Mouse (Mus musculus) stomach, embryonic 14.5 days (tissue): ENCODE measurements around the gene Kbtbd7. TPM values are rescaled to one million over a fixed set of nuclear protein-coding genes. Genes with fewer than 3 reads are reported as not detected.
"Not testable (repeated sequence)": the region's sequence is repeated elsewhere in the genome, so short reads cannot be mapped to it uniquely, and the experiment has no call there.

Source experiments
- ATAC-seq: fragments of 200-750 bp; cut with Nextera tagmentation; 2 replicates; pipeline ENCODE4 v1.8.0; 2017; ENCODE audit warnings: low read depth, moderate TSS enrichment; ENCODE audit not compliant: insufficient number of reproducible peaks, insufficient read depth, low FRiP score
- H3K27ac ChIP-seq: fragments of 300-500 bp; sonication (generic); 2 replicates; pipeline ENCODE4 v1.5.1; 2014; ENCODE audit warnings: mild to moderate bottlenecking, low read length, moderate library complexity, mixed read lengths
- H3K27me3 ChIP-seq: fragments of 300-500 bp; sonication (generic); 2 replicates; pipeline ENCODE4 v1.6.1; 2014; ENCODE audit warnings: low read length, control low read depth, mixed read lengths; ENCODE audit not compliant: control insufficient read depth, insufficient read depth
- H3K36me3 ChIP-seq: fragments of 300-500 bp; sonication (generic); 2 replicates; pipeline ENCODE4 v1.6.1; 2014; ENCODE audit warnings: mild to moderate bottlenecking, control low read depth, low read length, moderate library complexity, mixed read lengths; ENCODE audit not compliant: control insufficient read depth, insufficient read depth
- H3K4me1 ChIP-seq: fragments of 300-500 bp; sonication (generic); 2 replicates; pipeline ENCODE4 v1.6.1; 2014; ENCODE audit warnings: low read length, control low read depth, mixed read lengths; ENCODE audit not compliant: control insufficient read depth, insufficient read depth
- H3K4me2 ChIP-seq: fragments of 300-500 bp; sonication (generic); replicated peaks from 2 replicates; pipeline ENCODE4 v1.6.1; 2014; ENCODE audit warnings: low read depth, low read length, control low read depth
- H3K4me3 ChIP-seq: fragments of 300-500 bp; sonication (generic); 2 replicates; pipeline ENCODE4 v1.5.1; 2014; ENCODE audit warnings: low read depth, low read length, control low read depth
- H3K9ac ChIP-seq: fragments of 300-500 bp; sonication (generic); replicated peaks from 2 replicates; pipeline ENCODE4 v1.6.1; 2014; ENCODE audit warnings: low read depth, mild to moderate bottlenecking, control low read depth, low read length, moderate library complexity, mixed read lengths
- H3K9me3 ChIP-seq: fragments of 300-500 bp; sonication (generic); 2 replicates; pipeline ENCODE4 v1.6.1; 2016; ENCODE audit warnings: low read depth, low read length, control low read depth; ENCODE audit not compliant: control insufficient read depth
- WGBS: fragments of 180-500 bp; shearing (Covaris S2); extraction: QIAGEN DNeasy Blood & Tissue Kit; methylation state at CpG from one replicate; pipeline ENCODE4 v1.1.7; 2014; 5-methylcytosine and 5-hydroxymethylcytosine counted together
- polyA plus RNA-seq: library from polyadenylated mRNA; unstranded; fragments of >200 nt; fragmentation: Nextera tagmentation; extraction: Ambion mirVana; gene quantifications from 2 replicates; pipeline ENCODE4 v1.2.1, GENCODE M21; 2014

Gene Kbtbd7
- polyA plus RNA-seq, 1 experiment from 2014 or later: 14.3 TPM

DNA sequence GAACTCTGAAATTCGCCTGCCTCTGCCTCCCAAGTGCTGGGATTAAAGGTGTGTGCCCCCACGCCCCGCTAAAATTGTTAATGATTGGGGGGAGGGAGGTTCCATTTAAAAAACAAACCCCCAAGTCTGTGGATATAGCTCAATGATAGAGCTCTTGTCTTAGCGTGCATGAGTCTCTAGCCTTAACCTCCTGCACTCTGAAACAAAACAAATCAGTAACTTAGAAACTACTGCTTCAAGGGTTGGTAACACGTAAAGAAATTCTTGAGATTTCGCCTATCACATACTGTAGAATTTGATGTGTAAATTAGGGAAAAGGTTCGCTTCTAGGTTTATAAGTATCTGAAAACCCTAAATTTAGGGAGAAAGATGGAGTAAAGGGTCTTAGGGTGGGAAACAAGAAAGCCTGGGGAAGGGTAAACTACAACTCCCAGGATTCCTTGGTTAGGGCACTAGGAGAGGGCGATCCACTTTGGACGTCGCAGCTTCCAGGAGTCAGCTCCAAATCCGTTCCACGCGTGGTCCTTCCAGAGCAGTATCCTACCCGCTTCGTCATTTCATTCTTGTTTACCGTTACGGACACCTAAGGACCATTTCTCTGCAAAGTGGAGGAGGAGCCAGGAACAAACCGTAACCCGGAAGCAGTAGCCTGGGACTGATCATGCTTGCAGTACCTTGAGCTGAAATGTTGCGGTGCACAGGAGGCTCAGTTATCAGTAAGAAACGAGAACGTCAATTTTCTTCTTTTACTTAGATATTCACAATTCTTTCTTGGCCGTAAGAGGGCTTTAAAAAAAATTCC is 28.8 kb upstream of the Kbtbd7 start, which contains the start of gene Mtrf1:
Mtrf1 (plus strand) TSS at position 452 of the 802 bp plus-strand sequence.
- Histone ChIP-seq H3K9me3 (no peaks in the 10 kb centered on the region), H3K27ac (peak within 1 kb of the TSS; percentile 89), H3K36me3 (peaks cover 5% of the 10 kb centered on the region), H3K9ac (peak within 1 kb of the TSS; percentile 23; the same call in 1 of the 2 replicates), H3K27me3 (no peaks in the 10 kb centered on the region), H3K4me1 (no peaks in the 10 kb centered on the region), H3K4me3 (peak within 1 kb of the TSS; percentile 63), H3K4me2 (peak within 1 kb of the TSS; percentile 53)
- WGBS: 19% methylated on average over 23 of the region's 23 CpGs
- ATAC-seq: peak; percentile 86

DNA sequence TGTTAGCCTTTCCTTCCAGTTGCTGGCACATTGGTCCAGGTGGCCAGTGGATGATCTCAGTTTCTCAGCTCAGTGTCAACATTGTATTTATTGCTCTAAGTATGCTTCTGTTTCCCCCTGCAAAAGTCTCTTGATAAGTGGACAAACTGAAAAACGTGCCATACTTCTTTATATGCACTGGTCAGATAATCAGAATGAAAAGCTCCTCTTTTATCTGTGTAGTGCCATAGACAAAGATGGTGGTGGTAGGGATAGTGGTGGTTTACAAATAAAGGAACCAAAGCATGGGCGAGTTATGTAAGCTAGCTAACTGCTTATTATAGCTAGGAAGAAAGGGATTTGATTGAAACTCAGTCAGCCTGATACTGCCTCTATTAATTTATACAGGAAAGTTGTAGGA is 18.7 kb upstream of the Kbtbd7 start:
- H3K27ac ChIP-seq: no peak overlapping the region
- no peaks in the 10 kb centered on the region for H3K27me3 ChIP-seq
- H3K4me3 ChIP-seq: no peak overlapping the region
- no peaks in the 10 kb centered on the region for H3K4me1 ChIP-seq
- H3K36me3 ChIP-seq: peaks cover 6% of the 10 kb centered on the region; the same call in 1 of the 2 replicates
- no peak for ATAC-seq
- 83% methylated on average over 2 of the region's 2 CpGs for WGBS
- no peak overlapping the region for H3K9ac ChIP-seq
- no peak overlapping the region for H3K4me2 ChIP-seq
- no peaks in the 10 kb centered on the region for H3K9me3 ChIP-seq

DNA sequence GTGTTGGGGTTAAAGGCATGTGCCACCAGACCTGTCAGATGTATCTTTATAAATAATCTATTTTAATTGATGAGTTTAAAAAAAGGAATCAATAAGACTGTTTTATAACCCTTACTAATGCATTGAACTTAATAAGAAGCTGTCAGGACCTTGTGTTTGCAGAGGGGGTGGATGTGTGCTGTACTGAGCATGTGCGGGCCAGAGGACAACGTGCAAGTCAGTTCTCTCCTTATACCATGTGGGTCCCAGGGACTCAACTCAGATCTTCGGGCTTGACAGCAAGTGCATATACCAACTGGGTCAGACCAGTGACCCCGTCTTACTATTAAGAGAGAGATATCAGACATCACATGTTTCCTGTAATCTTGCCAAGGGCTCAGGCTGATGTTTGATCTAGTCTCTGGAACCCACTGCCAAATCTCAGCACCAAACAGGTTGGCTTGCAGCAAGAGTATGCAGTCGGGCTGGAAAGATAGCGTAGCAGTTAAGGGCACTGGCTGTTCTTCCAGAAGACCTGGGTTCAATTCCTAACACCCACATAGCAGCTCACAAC is 17.0 kb upstream of the Kbtbd7 start:
- H3K27me3 ChIP-seq: no peaks in the 10 kb centered on the region
- no peak overlapping the region for H3K4me2 ChIP-seq
- H3K4me3 ChIP-seq: no peak overlapping the region
- H3K9ac ChIP-seq: no peak overlapping the region
- no peaks in the 10 kb centered on the region; the same call in 1 of the 2 replicates for H3K36me3 ChIP-seq
- H3K9me3 ChIP-seq: no peaks in the 10 kb centered on the region
- no peak overlapping the region for H3K27ac ChIP-seq
- ATAC-seq: no peak
- WGBS: 89% methylated on average over 6 of the region's 6 CpGs
- no peaks in the 10 kb centered on the region for H3K4me1 ChIP-seq

DNA sequence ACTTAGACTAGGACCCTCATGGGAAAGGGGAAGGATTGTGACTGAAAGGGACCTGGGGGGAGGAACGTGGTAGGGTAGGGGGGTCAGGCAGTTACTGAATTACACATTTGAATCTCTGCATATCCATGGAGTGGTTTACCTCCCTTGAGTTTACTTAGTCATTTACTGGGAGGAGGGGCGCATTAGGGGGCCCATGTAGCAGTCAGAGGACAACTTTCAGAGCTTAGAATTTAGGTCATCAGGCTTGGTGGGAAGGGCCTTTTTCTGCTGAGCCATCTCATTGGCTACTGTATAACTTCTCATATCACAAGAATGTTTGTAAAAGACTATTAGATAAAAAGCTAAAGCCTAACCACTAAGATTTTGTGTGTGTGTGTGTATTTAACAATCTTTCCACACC is 15.6 kb upstream of the Kbtbd7 start:
- Histone ChIP-seq H3K27ac (peak overlapping the region; percentile 39; the same call in 1 of the 2 replicates), H3K4me2 (no peak overlapping the region), H3K9me3 (no peaks in the 10 kb centered on the region), H3K4me3 (no peak overlapping the region), H3K4me1 (no peaks in the 10 kb centered on the region), H3K27me3 (no peaks in the 10 kb centered on the region), H3K9ac (no peak overlapping the region), H3K36me3 (no peaks in the 10 kb centered on the region; the same call in 1 of the 2 replicates)
- 68% methylated on average over 2 of the region's 2 CpGs for WGBS
- ATAC-seq: peak; percentile 84

DNA sequence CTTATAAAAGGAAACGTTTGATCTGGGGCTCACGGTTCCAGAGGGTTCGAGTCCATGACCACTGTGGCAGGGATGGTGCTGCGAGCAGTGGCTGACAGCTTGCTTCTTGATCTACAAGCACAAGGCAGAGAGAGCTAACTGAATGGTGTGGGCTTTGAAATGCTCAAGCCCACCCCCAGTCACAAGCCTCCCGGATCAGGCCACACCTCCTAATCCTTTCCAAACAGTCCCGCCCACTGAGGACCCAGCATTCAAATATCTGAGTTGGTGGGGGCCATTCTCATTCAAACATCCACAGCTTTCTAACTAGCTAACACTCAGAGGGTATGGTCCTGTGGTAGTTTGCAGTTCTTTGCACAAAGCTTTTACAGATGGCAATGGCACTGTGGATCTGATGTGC is 13.2 kb upstream of the Kbtbd7 start:
- H3K9me3 ChIP-seq: no peaks in the 10 kb centered on the region
- 87% methylated on average over 6 of the region's 6 CpGs for WGBS
- H3K27ac ChIP-seq: no peak overlapping the region
- no peak overlapping the region for H3K4me3 ChIP-seq
- no peaks in the 10 kb centered on the region for H3K4me1 ChIP-seq
- no peak overlapping the region for H3K4me2 ChIP-seq
- H3K36me3 ChIP-seq: peaks cover 5% of the 10 kb centered on the region; the same call in 1 of the 2 replicates
- H3K9ac ChIP-seq: no peak overlapping the region
- H3K27me3 ChIP-seq: no peaks in the 10 kb centered on the region
- ATAC-seq: no peak

DNA sequence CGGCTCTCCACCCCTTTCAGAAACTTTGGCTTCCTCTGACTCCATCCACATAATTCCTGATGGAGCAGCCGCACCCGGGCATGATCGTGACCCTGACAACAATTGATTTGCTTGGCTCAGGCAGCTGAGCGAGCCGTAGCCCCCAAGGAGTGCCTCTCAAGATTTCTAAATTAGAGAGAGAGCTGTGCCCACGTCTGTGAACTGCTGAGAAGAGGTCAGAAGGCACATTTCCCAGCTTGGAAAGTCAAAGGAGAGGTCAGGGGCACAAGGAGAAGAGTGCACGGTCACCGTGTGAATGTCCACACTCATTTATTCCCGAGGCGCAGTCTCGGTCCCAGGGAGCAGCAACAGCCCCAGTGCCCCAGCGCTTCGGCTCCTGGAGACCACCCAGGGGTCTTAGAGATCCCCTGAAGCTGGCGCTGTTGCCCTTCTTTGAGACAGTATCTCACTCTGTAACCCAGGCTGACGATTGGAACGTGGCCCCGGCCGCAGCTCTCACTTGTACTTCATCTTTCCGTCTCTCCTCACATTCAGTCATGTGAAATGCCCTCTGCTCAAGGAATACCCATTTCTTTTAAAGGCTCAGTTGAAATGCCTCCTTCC is 6.1 kb upstream of the Kbtbd7 start:
- no peak for ATAC-seq
- 62% methylated on average over 20 of the region's 20 CpGs for WGBS

DNA sequence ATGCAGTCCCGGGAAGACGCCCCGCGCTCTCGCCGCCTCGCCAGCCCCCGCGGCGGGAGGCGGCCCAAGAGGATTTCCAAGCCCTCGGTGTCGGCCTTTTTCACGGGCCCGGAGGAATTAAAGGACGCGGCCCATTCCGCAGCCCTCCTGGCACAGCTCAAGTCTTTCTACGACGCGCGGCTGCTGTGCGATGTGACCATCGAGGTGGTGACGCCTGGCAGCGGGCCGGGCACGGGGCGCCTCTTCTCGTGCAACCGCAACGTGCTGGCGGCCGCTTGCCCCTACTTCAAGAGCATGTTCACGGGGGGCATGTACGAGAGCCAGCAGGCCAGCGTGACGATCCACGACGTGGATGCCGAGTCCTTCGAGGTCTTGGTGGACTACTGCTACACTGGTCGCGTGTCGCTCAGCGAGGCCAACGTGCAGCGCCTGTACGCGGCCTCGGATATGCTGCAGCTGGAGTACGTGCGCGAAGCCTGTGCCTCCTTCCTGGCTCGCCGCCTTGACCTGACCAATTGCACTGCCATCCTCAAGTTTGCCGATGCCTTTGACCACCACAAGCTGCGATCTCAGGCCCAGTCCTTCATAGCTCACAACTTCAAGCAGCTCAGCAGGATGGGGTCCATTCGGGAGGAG is 537 bp downstream of the Kbtbd7 start:
- Histone ChIP-seq H3K4me3 (peak overlapping the region; percentile 43), H3K27ac (peak overlapping the region; percentile 72; the same call in 1 of the 2 replicates), H3K9ac (peak overlapping the region; percentile 45; the same call in 1 of the 2 replicates), H3K4me2 (peak overlapping the region; percentile 39)
- not testable (repeated sequence) for H3K4me1 ChIP-seq, H3K36me3 ChIP-seq, H3K9me3 ChIP-seq, H3K27me3 ChIP-seq
- 75% methylated on average over 2 of the region's 59 CpGs for WGBS
- 0 out of 2 replicates have a peak, but pooled peaks have one; percentile 3 for ATAC-seq

More for the DNA sequence above, 6.1 kb upstream of the Kbtbd7 start:
- Histone ChIP-seq H3K27me3 (no peaks in the 10 kb centered on the region), H3K27ac (no peak overlapping the region), H3K4me3 (no peak overlapping the region), H3K9ac (no peak overlapping the region), H3K4me1 (no peaks in the 10 kb centered on the region), H3K36me3 (peaks cover 8% of the 10 kb centered on the region), H3K4me2 (no peak overlapping the region), H3K9me3 (no peaks in the 10 kb centered on the region)

DNA sequence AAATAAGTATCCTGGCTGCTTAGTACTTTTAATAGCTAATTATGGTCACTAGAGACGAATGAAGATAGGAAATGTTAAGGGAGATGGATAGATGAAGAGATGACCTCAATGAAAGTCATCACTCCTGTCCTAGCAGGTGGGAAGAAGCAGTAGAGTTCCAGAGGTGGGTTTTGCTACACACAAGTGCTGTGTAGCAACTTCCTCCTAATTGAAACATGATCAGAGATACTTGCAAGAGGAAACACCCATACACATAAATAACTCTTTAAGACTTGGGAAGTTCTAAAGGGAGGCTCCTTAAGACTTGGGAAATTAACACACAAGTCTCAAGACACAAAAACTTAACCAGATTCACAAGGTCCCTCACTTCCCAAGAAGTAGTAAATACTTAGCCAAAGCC is 7.8 kb downstream of the Kbtbd7 start:
- Histone ChIP-seq H3K4me2 (no peak overlapping the region), H3K36me3 (no peaks in the 10 kb centered on the region), H3K4me3 (no peak overlapping the region), H3K9ac (no peak overlapping the region), H3K9me3 (no peaks in the 10 kb centered on the region), H3K27me3 (no peaks in the 10 kb centered on the region), H3K4me1 (no peaks in the 10 kb centered on the region), H3K27ac (no peak overlapping the region)
- WGBS: 70% methylated on average over 1 of the region's 1 CpGs
- ATAC-seq: no peak
